Mouse (Mus musculus) megakaryocyte, embryonic 14.5 days (primary cell): ENCODE measurements around the gene Cysrt1. TPM values are rescaled to one million over a fixed set of nuclear protein-coding genes. Genes with fewer than 3 reads are reported as not detected.
"Not testable (repeated sequence)": the region's sequence is repeated elsewhere in the genome, so short reads cannot be mapped to it uniquely, and the experiment has no call there.

Source experiments
- H3K27me3 ChIP-seq: replicated peaks from 2 replicates; pipeline ENCODE3; 2012; ENCODE audit warnings: inconsistent platforms
- H3K36me3 ChIP-seq: replicated peaks from 2 replicates; pipeline ENCODE3; 2012; ENCODE audit warnings: low read length, inconsistent platforms, mixed read lengths
- H3K4me1 ChIP-seq: 2 replicates; pipeline ENCODE4 v1.6.1; 2012; ENCODE audit warnings: inconsistent platforms
- H3K4me3 ChIP-seq: replicated peaks from 2 replicates; pipeline ENCODE3; 2012; ENCODE audit warnings: moderate library complexity, mild to moderate bottlenecking, inconsistent platforms
- H3K9me3 ChIP-seq: 2 replicates; pipeline ENCODE4 v1.6.1; 2012; ENCODE audit warnings: inconsistent platforms
- FLI1 ChIP-seq: IDR thresholded peaks from 2 replicates; pipeline ENCODE4 v1.6.1; 2012; ENCODE audit warnings: low read length, inconsistent platforms, mixed read lengths
- GATA1 ChIP-seq: IDR thresholded peaks from 3 replicates; pipeline ENCODE4 v1.6.1; 2012; ENCODE audit warnings: mixed read lengths, low read length, inconsistent platforms, borderline replicate concordance
- polyA plus RNA-seq: library from polyadenylated mRNA; stranded (reverse); fragments of >175 nt; gene quantifications from 2 replicates; pipeline ENCODE4 v1.2.3, GENCODE M21; 2012; ENCODE audit warnings: low replicate concordance; ENCODE audit not compliant: insufficient read depth

Cysrt1 gene
- polyA plus RNA-seq, 1 experiment, result not detected

GRCm38 (mm10) chr2:25265897-25266656 is 23.8 kb upstream of the Cysrt1 start:
- peaks cover 58% of the 10 kb centered on the region for H3K36me3 ChIP-seq
- no peaks in the 10 kb centered on the region for H3K9me3 ChIP-seq
- TF ChIP-seq FLI1 (no peak), GATA1 (no peak)
- H3K27me3 ChIP-seq, result no peaks in the 10 kb centered on the region
- H3K4me1 ChIP-seq, result peaks cover 95% of the 10 kb centered on the region
- peak overlapping the region; percentile 88 for H3K4me3 ChIP-seq

- H3K9me3 ChIP-seq, result no peaks in the 10 kb centered on the region
- H3K36me3 ChIP-seq, result peaks cover 46% of the 10 kb centered on the region
- TF ChIP-seq GATA1 (no peak), FLI1 (no peak)
- peak overlapping the region; percentile 76 for H3K4me3 ChIP-seq
- H3K4me1 ChIP-seq, result peaks cover 83% of the 10 kb centered on the region
- no peaks in the 10 kb centered on the region for H3K27me3 ChIP-seq
Observed at GRCm38 (mm10) chr2:25264851-25265250, 22.6 kb upstream of the Cysrt1 start.

GRCm38 (mm10) chr2:25264286-25264660 is 22.0 kb upstream of the Cysrt1 start:
- no peaks in the 10 kb centered on the region for H3K9me3 ChIP-seq
- peaks cover 40% of the 10 kb centered on the region for H3K36me3 ChIP-seq
- TF ChIP-seq GATA1, result no peak
- no peak for TF ChIP-seq FLI1
- peaks cover 77% of the 10 kb centered on the region for H3K4me1 ChIP-seq
- H3K4me3 ChIP-seq, result peak overlapping the region; percentile 96
- H3K27me3 ChIP-seq, result no peaks in the 10 kb centered on the region

GRCm38 (mm10) chr2:25263623-25264285 is 21.5 kb upstream of the Cysrt1 start:
- Histone ChIP-seq H3K36me3 (peaks cover 35% of the 10 kb centered on the region), H3K9me3 (no peaks in the 10 kb centered on the region), H3K4me1 (peaks cover 72% of the 10 kb centered on the region), H3K27me3 (no peaks in the 10 kb centered on the region), H3K4me3 (peak overlapping the region; percentile 96)
- TF ChIP-seq FLI1, result no peak
- no peak for TF ChIP-seq GATA1

- Histone ChIP-seq H3K36me3 (peaks cover 27% of the 10 kb centered on the region), H3K4me1 (peaks cover 71% of the 10 kb centered on the region), H3K27me3 (no peaks in the 10 kb centered on the region), H3K4me3 (peak overlapping the region; percentile 96), H3K9me3 (no peaks in the 10 kb centered on the region)
- no peak for TF ChIP-seq GATA1
Observed at GRCm38 (mm10) chr2:25262795-25263622, 20.8 kb upstream of the Cysrt1 start.

- peaks cover 69% of the 10 kb centered on the region for H3K4me1 ChIP-seq
- TF ChIP-seq FLI1 (no peak), GATA1 (no peak)
Observed at GRCm38 (mm10) chr2:25262291-25262767, 20.1 kb upstream of the Cysrt1 start, which contains the start of gene Tprn. Gene Tprn, plus strand, starts transcription at chr2:25262618.

GRCm38 (mm10) chr2:25261870-25262269 is 19.6 kb upstream of the Cysrt1 start:
- Histone ChIP-seq H3K4me1 (peaks cover 68% of the 10 kb centered on the region), H3K4me3 (peak overlapping the region; percentile 96), H3K27me3 (no peaks in the 10 kb centered on the region), H3K9me3 (no peaks in the 10 kb centered on the region), H3K36me3 (peaks cover 16% of the 10 kb centered on the region)
- no peak for TF ChIP-seq FLI1
- TF ChIP-seq GATA1, result no peak

More at GRCm38 (mm10) chr2:25262291-25262767, 20.1 kb upstream of the Cysrt1 start, which contains the start of gene Tprn:
- Histone ChIP-seq H3K27me3 (no peaks in the 10 kb centered on the region), H3K36me3 (peaks cover 20% of the 10 kb centered on the region), H3K4me3 (peak within 1 kb of the TSS; percentile 96), H3K9me3 (no peaks in the 10 kb centered on the region)

GRCm38 (mm10) chr2:25258887-25259286 is 16.6 kb upstream of the Cysrt1 start:
- Histone ChIP-seq H3K4me1 (peaks cover 59% of the 10 kb centered on the region), H3K9me3 (no peaks in the 10 kb centered on the region), H3K27me3 (no peaks in the 10 kb centered on the region), H3K4me3 (no peak overlapping the region), H3K36me3 (peaks cover 3% of the 10 kb centered on the region)
- no peak for TF ChIP-seq FLI1
- TF ChIP-seq GATA1, result no peak

GRCm38 (mm10) chr2:25257250-25257649 is 15.0 kb upstream of the Cysrt1 start:
- peaks cover 57% of the 10 kb centered on the region for H3K4me1 ChIP-seq
- peak overlapping the region; percentile 85 for H3K4me3 ChIP-seq
- H3K27me3 ChIP-seq, H3K9me3 ChIP-seq: not testable (repeated sequence)
- peaks cover 17% of the 10 kb centered on the region for H3K36me3 ChIP-seq

- H3K9me3 ChIP-seq, H3K27me3 ChIP-seq: not testable (repeated sequence)
- peaks cover 53% of the 10 kb centered on the region for H3K4me1 ChIP-seq
- peaks cover 24% of the 10 kb centered on the region for H3K36me3 ChIP-seq
- H3K4me3 ChIP-seq, result peak overlapping the region; percentile 91
Observed at GRCm38 (mm10) chr2:25256443-25257109, 14.3 kb upstream of the Cysrt1 start.
